Mouse (Mus musculus) midbrain, embryonic 11.5 days (tissue): ENCODE results near the gene Rgs6. TPM values are rescaled to one million over a fixed set of nuclear protein-coding genes. Genes with fewer than 3 reads are reported as not detected.

Experiments used
- ATAC-seq: fragments of 200-750 bp; cut with Nextera tagmentation; 2 replicates; pipeline ENCODE4 v1.8.0; 2017; ENCODE audit warnings: moderate TSS enrichment, moderate library complexity; ENCODE audit not compliant: low FRiP score
- DNase-seq: peaks from one replicate; pipeline ENCODE4 v3.0.0; 2015; ENCODE audit warnings: low spot score; ENCODE audit errors: missing footprints
- H3K27ac ChIP-seq: fragments of 300-500 bp; sonication (generic); 2 replicates; pipeline ENCODE4 v1.5.1; 2014; ENCODE audit warnings: low read depth, low read length
- H3K27me3 ChIP-seq: fragments of 300-500 bp; sonication (generic); 2 replicates; pipeline ENCODE4 v1.6.1; 2014; ENCODE audit warnings: mild to moderate bottlenecking, low read length, moderate library complexity, mixed read lengths; ENCODE audit not compliant: control insufficient read depth, insufficient read depth
- H3K36me3 ChIP-seq: fragments of 300-500 bp; sonication (generic); 2 replicates; pipeline ENCODE4 v1.6.1; 2014; ENCODE audit warnings: mild to moderate bottlenecking, low read length, moderate library complexity, mixed read lengths; ENCODE audit not compliant: control insufficient read depth, insufficient read depth
- H3K4me1 ChIP-seq: fragments of 300-500 bp; sonication (generic); 2 replicates; pipeline ENCODE4 v1.6.1; 2014; ENCODE audit warnings: low read length; ENCODE audit not compliant: control insufficient read depth, insufficient read depth
- H3K4me2 ChIP-seq: fragments of 300-500 bp; sonication (generic); 2 replicates; pipeline ENCODE4 v1.6.1; 2014; ENCODE audit warnings: mild to moderate bottlenecking, moderate library complexity
- H3K4me3 ChIP-seq: fragments of 300-500 bp; sonication (generic); 2 replicates; pipeline ENCODE4 v1.5.1; 2014; ENCODE audit warnings: low read depth, low read length
- H3K9ac ChIP-seq: fragments of 300-500 bp; sonication (generic); 2 replicates; pipeline ENCODE4 v1.6.1; 2014; ENCODE audit warnings: low read length
- H3K9me3 ChIP-seq: fragments of 300-500 bp; sonication (generic); 2 replicates; pipeline ENCODE4 v1.6.1; 2016; ENCODE audit warnings: low read length; ENCODE audit not compliant: control insufficient read depth
- WGBS: fragments of 180-500 bp; shearing (Covaris S2); extraction: QIAGEN DNeasy Blood & Tissue Kit; methylation state at CpG from one replicate; pipeline ENCODE4 v1.1.7; 2014; 5-methylcytosine and 5-hydroxymethylcytosine counted together
- polyA plus RNA-seq: library from polyadenylated mRNA; unstranded; fragments of >200 nt; fragmentation: Nextera tagmentation; extraction: Ambion mirVana; gene quantifications from 2 replicates; pipeline ENCODE4 v1.2.1, GENCODE M21; 2014

The Rgs6 gene
- polyA plus RNA-seq, 1 experiment from 2014 or later = 0.64 TPM

GRCm38 (mm10) chr12:82978275-82978674, 390.2 kb downstream of the Rgs6 start:
- DNase-seq (peak; percentile 60), ATAC-seq (no peak)
- no peak overlapping the region for H3K4me2 ChIP-seq
- H3K9ac ChIP-seq = no peak overlapping the region
- no peaks in the 10 kb centered on the region for H3K36me3 ChIP-seq
- H3K27me3 ChIP-seq = no peaks in the 10 kb centered on the region
- H3K4me3 ChIP-seq = no peak overlapping the region
- no peak overlapping the region for H3K27ac ChIP-seq
- H3K4me1 ChIP-seq = no peaks in the 10 kb centered on the region
- H3K9me3 ChIP-seq = no peaks in the 10 kb centered on the region
- 83% methylated on average over 3 of the region's 3 CpGs for WGBS

GRCm38 (mm10) chr12:82982716-82983115, 394.6 kb downstream of the Rgs6 start:
- no peaks in the 10 kb centered on the region for H3K27me3 ChIP-seq
- peak; percentile 64 for DNase-seq
- H3K9ac ChIP-seq = no peak overlapping the region
- H3K4me3 ChIP-seq = no peak overlapping the region
- whole genome bisulfite sequencing = 87% methylated on average over 4 of the region's 4 CpGs
- no peak for ATAC-seq
- no peaks in the 10 kb centered on the region for H3K4me1 ChIP-seq
- no peaks in the 10 kb centered on the region for H3K36me3 ChIP-seq
- H3K4me2 ChIP-seq = no peak overlapping the region
- no peaks in the 10 kb centered on the region for H3K9me3 ChIP-seq
- no peak overlapping the region for H3K27ac ChIP-seq

- Histone ChIP-seq H3K4me3 (no peak overlapping the region), H3K36me3 (no peaks in the 10 kb centered on the region), H3K4me2 (no peak overlapping the region), H3K9ac (no peak overlapping the region), H3K9me3 (no peaks in the 10 kb centered on the region), H3K4me1 (no peaks in the 10 kb centered on the region), H3K27ac (no peak overlapping the region), H3K27me3 (no peaks in the 10 kb centered on the region)
- no peak for DNase-seq
- WGBS = 86% methylated on average over 8 of the region's 8 CpGs
- no peak for ATAC-seq
These were observed 397.2 kb downstream of the Rgs6 start for GRCm38 (mm10) chr12:82985300-82985699.

- no peaks in the 10 kb centered on the region for H3K36me3 ChIP-seq
- no peak overlapping the region for H3K4me3 ChIP-seq
- no peaks in the 10 kb centered on the region for H3K9me3 ChIP-seq
These were observed 399.6 kb downstream of the Rgs6 start for GRCm38 (mm10) chr12:82987661-82988060.

GRCm38 (mm10) chr12:82993905-82994304, 405.8 kb downstream of the Rgs6 start:
- DNase-seq = peak; percentile 88
- H3K9me3 ChIP-seq = no peaks in the 10 kb centered on the region
- H3K9ac ChIP-seq = no peak overlapping the region
- no peak overlapping the region for H3K4me3 ChIP-seq
- H3K27ac ChIP-seq = no peak overlapping the region
- peak; percentile 30; the same call in 1 of the 2 replicates for ATAC-seq
- H3K4me2 ChIP-seq = no peak overlapping the region
- no peaks in the 10 kb centered on the region for H3K36me3 ChIP-seq
- H3K27me3 ChIP-seq = no peaks in the 10 kb centered on the region
- 30% methylated on average over 4 of the region's 4 CpGs for WGBS
- peaks cover 5% of the 10 kb centered on the region; the same call in 1 of the 2 replicates for H3K4me1 ChIP-seq

More at GRCm38 (mm10) chr12:82987661-82988060, 399.6 kb downstream of the Rgs6 start:
- Histone ChIP-seq H3K4me1 (no peaks in the 10 kb centered on the region), H3K27ac (no peak overlapping the region), H3K4me2 (no peak overlapping the region), H3K9ac (no peak overlapping the region), H3K27me3 (no peaks in the 10 kb centered on the region)
- ATAC-seq (no peak), DNase-seq (peak; percentile 10)
- 82% methylated on average over 1 of the region's 1 CpGs for WGBS

- 39% methylated on average over 4 of the region's 4 CpGs for WGBS
- DNase-seq = peak; percentile 73
- no peak overlapping the region for H3K4me2 ChIP-seq
- peaks cover 5% of the 10 kb centered on the region; the same call in 1 of the 2 replicates for H3K4me1 ChIP-seq
- H3K9me3 ChIP-seq = no peaks in the 10 kb centered on the region
- H3K9ac ChIP-seq = no peak overlapping the region
- no peak overlapping the region for H3K27ac ChIP-seq
- no peak for ATAC-seq
- H3K36me3 ChIP-seq = no peaks in the 10 kb centered on the region
- H3K4me3 ChIP-seq = no peak overlapping the region
- no peaks in the 10 kb centered on the region for H3K27me3 ChIP-seq
These were observed 408.7 kb downstream of the Rgs6 start for GRCm38 (mm10) chr12:82996775-82997174.

- Histone ChIP-seq H3K9ac (no peak overlapping the region), H3K27me3 (no peaks in the 10 kb centered on the region), H3K4me3 (no peak overlapping the region), H3K4me2 (no peak overlapping the region), H3K27ac (no peak overlapping the region), H3K4me1 (peaks cover 5% of the 10 kb centered on the region; the same call in 1 of the 2 replicates), H3K9me3 (no peaks in the 10 kb centered on the region), H3K36me3 (no peaks in the 10 kb centered on the region)
- ATAC-seq (no peak), DNase-seq (peak; percentile 37)
- 93% methylated on average over 10 of the region's 10 CpGs for WGBS
These were observed 410.7 kb downstream of the Rgs6 start for GRCm38 (mm10) chr12:82998682-82999332.

- H3K4me2 ChIP-seq = no peak overlapping the region
- peaks cover 3% of the 10 kb centered on the region; the same call in 1 of the 2 replicates for H3K4me1 ChIP-seq
- DNase-seq = peak; percentile 26
- no peak overlapping the region for H3K4me3 ChIP-seq
- H3K9me3 ChIP-seq = no peaks in the 10 kb centered on the region
- no peak for ATAC-seq
- H3K27ac ChIP-seq = no peak overlapping the region
- 87% methylated on average over 7 of the region's 7 CpGs for WGBS
- H3K36me3 ChIP-seq = no peaks in the 10 kb centered on the region
- no peaks in the 10 kb centered on the region for H3K27me3 ChIP-seq
- H3K9ac ChIP-seq = no peak overlapping the region
These were observed 411.4 kb downstream of the Rgs6 start for GRCm38 (mm10) chr12:82999333-83000032.

GRCm38 (mm10) chr12:83000033-83000570, 412.0 kb downstream of the Rgs6 start:
- Histone ChIP-seq H3K36me3 (no peaks in the 10 kb centered on the region), H3K4me2 (no peak overlapping the region)
- ATAC-seq = no peak

More at GRCm38 (mm10) chr12:83000033-83000570, 412.0 kb downstream of the Rgs6 start:
- 85% methylated on average over 11 of the region's 11 CpGs for WGBS
- no peak overlapping the region for H3K9ac ChIP-seq
- H3K4me3 ChIP-seq = no peak overlapping the region
- no peaks in the 10 kb centered on the region for H3K9me3 ChIP-seq
- H3K27me3 ChIP-seq = no peaks in the 10 kb centered on the region
- no peak for DNase-seq
- H3K27ac ChIP-seq = no peak overlapping the region
- peaks cover 3% of the 10 kb centered on the region; the same call in 1 of the 2 replicates for H3K4me1 ChIP-seq
